Mouse (Mus musculus) left cerebral cortex, adult 18-20 months (tissue): ENCODE results near the gene Rpl27a. TPM values are rescaled to one million over a fixed set of nuclear protein-coding genes. Genes with fewer than 3 reads are reported as not detected.

ENCODE experiments used
- DNase-seq, 2 experiments: peaks; one replicate each; pipeline ENCODE4 v3.0.0; 2021 to 2022; ENCODE audit warnings: low spot score in 2 of 2, mixed read lengths in 1 of 2
- microRNA-seq, 2 experiments: library from miRNA; unstranded; fragments of <30 nt; microRNA quantifications; one replicate each; pipeline ENCODE4 v1.2.0; 2021
- total RNA-seq, 2 experiments: library from RNA; stranded (reverse); gene quantifications; 2 replicates each; pipeline ENCODE4 v1.2.3; 2021

Rpl27a gene
- total RNA-seq, 2 experiments from 2014 or later = 147 to 150 TPM

- no peak for DNase-seq
Measured at GRCm38 (mm10) chr7:109562154-109562599, 43.2 kb downstream of the Rpl27a start.

- DNase-seq = no peak
Measured at GRCm38 (mm10) chr7:109562676-109563075, 43.7 kb downstream of the Rpl27a start.

GRCm38 (mm10) chr7:109563775-109564362 is 44.9 kb downstream of the Rpl27a start:
- DNase-seq = no peak

GRCm38 (mm10) chr7:109566327-109566726 is 47.4 kb downstream of the Rpl27a start:
- DNase-seq = no peak

- DNase-seq = no peak
Measured at GRCm38 (mm10) chr7:109566841-109567768, 48.2 kb downstream of the Rpl27a start.

- DNase-seq = no peak
Measured at GRCm38 (mm10) chr7:109568391-109568892, 49.5 kb downstream of the Rpl27a start.

Small RNA genes within 50 kb of the gene (microRNA-seq; reads per million reads assigned to microRNA genes)
- gene Gm47284 = 0 to 0.42 reads per million in 2 experiments

Other genes with a start within 250 kb of the Rpl27a start
- 1 to 10 TPM in 1 of 2 experiments, under 1 TPM in 1; 0.75 to 1.7 TPM for gene Stk33, start 80.1 kb upstream of the Rpl27a start, total RNA-seq
- gene Trim66, start 11.0 kb upstream of the Rpl27a start, total RNA-seq = 10 to 100 TPM; 21.5 TPM
- 10 to 100 TPM; 17.8 to 21.5 TPM for gene St5, start 184.5 kb downstream of the Rpl27a start, total RNA-seq
- 1 to 10 TPM; 3.6 to 6.0 TPM for gene Akip1, start 184.5 kb downstream of the Rpl27a start, total RNA-seq
- not detected for gene BC051019, start 204.7 kb downstream of the Rpl27a start, total RNA-seq
- gene Ascl3, start 212.6 kb downstream of the Rpl27a start, total RNA-seq = not detected
- 10 to 100 TPM; 91.6 to 93.1 TPM for gene Tmem9b, start 233.7 kb downstream of the Rpl27a start, total RNA-seq